Mouse (Mus musculus) heart, adult 2 months (tissue): Measurements from ENCODE around the gene Anks1b. TPM values are rescaled to one million over a fixed set of nuclear protein-coding genes. Genes with fewer than 3 reads are reported as not detected.

Experiments
- DNase-seq, 2 experiments: peaks; one replicate each; pipeline ENCODE4 v3.0.0; 2021
- H3K27ac ChIP-seq: fragments of 200-600 bp; 2 replicates; pipeline ENCODE4 v1.8.1; 2022
- H3K27me3 ChIP-seq: fragments of 200-500 bp; 2 replicates; pipeline ENCODE4 v1.6.1; 2012; ENCODE audit warnings: mild to moderate bottlenecking, low read length, inconsistent platforms, mixed read lengths; ENCODE audit not compliant: control insufficient read depth, insufficient read depth
- H3K36me3 ChIP-seq: fragments of 200-500 bp; 2 replicates; pipeline ENCODE4 v1.6.1; 2012; ENCODE audit warnings: low read length, inconsistent platforms; ENCODE audit not compliant: control insufficient read depth, insufficient read depth
- H3K4me1 ChIP-seq: fragments of 200-500 bp; 2 replicates; pipeline ENCODE4 v1.6.1; 2011; ENCODE audit warnings: low read length; ENCODE audit not compliant: control insufficient read depth, insufficient read depth
- H3K4me3 ChIP-seq: fragments of 200-600 bp; 2 replicates; pipeline ENCODE4 v1.8.1; 2022
- H3K79me2 ChIP-seq: fragments of 200-500 bp; replicated peaks from 2 replicates; pipeline ENCODE4 v1.6.1; 2012; ENCODE audit warnings: mild to moderate bottlenecking, inconsistent platforms, low read length, moderate library complexity, mixed read lengths; ENCODE audit not compliant: control insufficient read depth, insufficient read depth
- H3K9ac ChIP-seq: fragments of 200-500 bp; 2 replicates; pipeline ENCODE4 v1.6.1; 2012; ENCODE audit warnings: low read depth, mild to moderate bottlenecking, control low read depth, inconsistent platforms, low read length, mixed read lengths
- CTCF ChIP-seq: fragments of 200-600 bp; IDR thresholded peaks from 2 replicates; pipeline ENCODE4 v1.8.1; 2022; ENCODE audit warnings: antibody characterized with exemption, mild to moderate bottlenecking, moderate library complexity
- EP300 ChIP-seq: fragments of 200-500 bp; IDR thresholded peaks from 2 replicates; pipeline ENCODE4 v1.6.1; 2011; ENCODE audit warnings: low read depth, low read length, control low read depth; ENCODE audit not compliant: insufficient read depth
- POLR2A ChIP-seq: fragments of 200-500 bp; IDR thresholded peaks from 2 replicates; pipeline ENCODE4 v1.6.1; 2011; ENCODE audit warnings: mild to moderate bottlenecking, low read depth, low read length, control low read depth; ENCODE audit not compliant: insufficient read depth
- WGBS: fragments of 180-500 bp; shearing (Covaris S2); methylation state at CpG from one replicate; pipeline ENCODE4 v1.1.7; 2018; 5-methylcytosine and 5-hydroxymethylcytosine counted together
- intact Hi-C: fragments of 180-260 bp; cut with DNase I; formaldehyde crosslinking; loops from one replicate; pipeline ENCODE4 v1.15.1; 2025
- polyA plus RNA-seq: library from polyadenylated mRNA; depleted of rRNA; stranded (reverse); fragments of >200 nt; gene quantifications from 2 replicates; pipeline ENCODE4 v1.2.3, GENCODE M21; 2012
- total RNA-seq, 2 experiments: library from RNA; stranded (reverse); gene quantifications; 2 replicates each; pipeline ENCODE4 v1.2.3; 2021

Gene Anks1b
- total and polyA plus RNA-seq, 3 experiments = 0.16 to 0.80 (median 0.52) TPM

GRCm38 (mm10) chr10:90657416-90658120 lies 784.3 kb downstream of the Anks1b start:
- Histone ChIP-seq H3K27me3 (no peaks in the 10 kb centered on the region), H3K4me3 (no peak overlapping the region), H3K27ac (no peak overlapping the region), H3K79me2 (no peaks in the 10 kb centered on the region), H3K36me3 (no peaks in the 10 kb centered on the region), H3K9ac (no peak overlapping the region), H3K4me1 (peaks cover 2% of the 10 kb centered on the region; the same call in 1 of the 2 replicates)
- peak in 1 of 2 experiments; percentile 35 for DNase-seq
- 52% methylated on average over 7 of the region's 7 CpGs for WGBS
- intact Hi-C loops = no loop called here
- TF ChIP-seq CTCF (no peak), POLR2A (no peak)

- WGBS = 50% methylated on average over 2 of the region's 2 CpGs
- H3K27me3 ChIP-seq = no peaks in the 10 kb centered on the region
- peaks cover 2% of the 10 kb centered on the region for H3K4me1 ChIP-seq
- H3K27ac ChIP-seq = peak overlapping the region; percentile 82
- no peaks in the 10 kb centered on the region for H3K79me2 ChIP-seq
- peaks cover 1% of the 10 kb centered on the region; the same call in 1 of the 2 replicates for H3K36me3 ChIP-seq
- DNase-seq = peak; percentile 69 to 84
- H3K9ac ChIP-seq = no peak overlapping the region
- H3K4me3 ChIP-seq = no peak overlapping the region
- intact Hi-C loops = loop anchor here (10.0 kb wide), 1 partner anchor 132 kb away; no protein-coding TSS in a partner anchor
- TF ChIP-seq EP300 (peak; percentile 68; the same call in 1 of the 2 replicates), POLR2A (no peak)
Observed at GRCm38 (mm10) chr10:90666746-90667145, 793.4 kb downstream of the Anks1b start.

GRCm38 (mm10) chr10:90670291-90670690 lies 797.0 kb downstream of the Anks1b start:
- 91% methylated on average over 3 of the region's 3 CpGs for whole genome bisulfite sequencing
- H3K27me3 ChIP-seq = no peaks in the 10 kb centered on the region
- H3K36me3 ChIP-seq = peaks cover 1% of the 10 kb centered on the region; the same call in 1 of the 2 replicates
- H3K79me2 ChIP-seq = no peaks in the 10 kb centered on the region
- intact Hi-C loops = no loop called here
- no peak overlapping the region for H3K27ac ChIP-seq
- no peak overlapping the region for H3K4me3 ChIP-seq
- TF ChIP-seq EP300 (no peak), POLR2A (no peak), CTCF (no peak)
- peaks cover 2% of the 10 kb centered on the region for H3K4me1 ChIP-seq
- no peak overlapping the region for H3K9ac ChIP-seq
- DNase-seq = no peak

- Histone ChIP-seq H3K27me3 (no peaks in the 10 kb centered on the region), H3K27ac (no peak overlapping the region), H3K36me3 (peaks cover 1% of the 10 kb centered on the region; the same call in 1 of the 2 replicates), H3K9ac (no peak overlapping the region), H3K79me2 (no peaks in the 10 kb centered on the region), H3K4me3 (no peak overlapping the region), H3K4me1 (peaks cover 1% of the 10 kb centered on the region)
- intact Hi-C loops = no loop called here
- TF ChIP-seq EP300 (no peak), POLR2A (no peak), CTCF (no peak)
- DNase-seq = no peak
- 75% methylated on average over 3 of the region's 3 CpGs for whole genome bisulfite sequencing
Observed at GRCm38 (mm10) chr10:90672135-90672534, 798.8 kb downstream of the Anks1b start.

GRCm38 (mm10) chr10:90674362-90674761 lies 801.1 kb downstream of the Anks1b start:
- H3K36me3 ChIP-seq = no peaks in the 10 kb centered on the region
- H3K4me1 ChIP-seq = no peaks in the 10 kb centered on the region
- WGBS = 85% methylated on average over 10 of the region's 10 CpGs
- no peak overlapping the region for H3K4me3 ChIP-seq
- intact Hi-C loops = no loop called here
- H3K79me2 ChIP-seq = no peaks in the 10 kb centered on the region
- H3K27me3 ChIP-seq = no peaks in the 10 kb centered on the region
- no peak overlapping the region for H3K9ac ChIP-seq
- no peak for TF ChIP-seq POLR2A
- TF ChIP-seq CTCF = no peak
- TF ChIP-seq EP300 = no peak
- H3K27ac ChIP-seq = no peak overlapping the region
- no peak for DNase-seq

GRCm38 (mm10) chr10:90677421-90677820 lies 804.1 kb downstream of the Anks1b start:
- Histone ChIP-seq H3K79me2 (no peaks in the 10 kb centered on the region), H3K4me1 (no peaks in the 10 kb centered on the region), H3K36me3 (no peaks in the 10 kb centered on the region), H3K4me3 (no peak overlapping the region), H3K9ac (no peak overlapping the region), H3K27ac (no peak overlapping the region), H3K27me3 (no peaks in the 10 kb centered on the region)
- intact Hi-C loops = no loop called here
- TF ChIP-seq POLR2A = no peak
- no peak for TF ChIP-seq EP300
- TF ChIP-seq CTCF = no peak
- WGBS = 84% methylated on average over 3 of the region's 3 CpGs
- DNase-seq = no peak
